Mouse (Mus musculus) thymus, adult 2 months (tissue): ENCODE results near the gene Hectd3.

Source experiments
- CTCF ChIP-seq: fragments of 200-500 bp; IDR thresholded peaks from 2 replicates; pipeline ENCODE4 v1.5.1; 2012; ENCODE audit warnings: mild to moderate bottlenecking, control low read depth, low read length, moderate library complexity, borderline replicate concordance; ENCODE audit not compliant: control insufficient read depth, poor library complexity, insufficient read depth; ENCODE audit errors: extremely low read depth
- POLR2A ChIP-seq: fragments of 200-500 bp; IDR thresholded peaks from 2 replicates; pipeline ENCODE4 v1.6.1; 2012; ENCODE audit warnings: mild to moderate bottlenecking, low read length, control low read depth, moderate library complexity; ENCODE audit not compliant: control insufficient read depth, poor library complexity, insufficient read depth; ENCODE audit errors: extremely low read depth

- TF ChIP-seq CTCF = no peak
- TF ChIP-seq POLR2A = no peak
Observed at GRCm38 (mm10) chr4:117031105-117031504, 36.0 kb downstream of the Hectd3 start.
